Mouse (Mus musculus): ENCODE measurements around the gene Olfr749.

DNA sequence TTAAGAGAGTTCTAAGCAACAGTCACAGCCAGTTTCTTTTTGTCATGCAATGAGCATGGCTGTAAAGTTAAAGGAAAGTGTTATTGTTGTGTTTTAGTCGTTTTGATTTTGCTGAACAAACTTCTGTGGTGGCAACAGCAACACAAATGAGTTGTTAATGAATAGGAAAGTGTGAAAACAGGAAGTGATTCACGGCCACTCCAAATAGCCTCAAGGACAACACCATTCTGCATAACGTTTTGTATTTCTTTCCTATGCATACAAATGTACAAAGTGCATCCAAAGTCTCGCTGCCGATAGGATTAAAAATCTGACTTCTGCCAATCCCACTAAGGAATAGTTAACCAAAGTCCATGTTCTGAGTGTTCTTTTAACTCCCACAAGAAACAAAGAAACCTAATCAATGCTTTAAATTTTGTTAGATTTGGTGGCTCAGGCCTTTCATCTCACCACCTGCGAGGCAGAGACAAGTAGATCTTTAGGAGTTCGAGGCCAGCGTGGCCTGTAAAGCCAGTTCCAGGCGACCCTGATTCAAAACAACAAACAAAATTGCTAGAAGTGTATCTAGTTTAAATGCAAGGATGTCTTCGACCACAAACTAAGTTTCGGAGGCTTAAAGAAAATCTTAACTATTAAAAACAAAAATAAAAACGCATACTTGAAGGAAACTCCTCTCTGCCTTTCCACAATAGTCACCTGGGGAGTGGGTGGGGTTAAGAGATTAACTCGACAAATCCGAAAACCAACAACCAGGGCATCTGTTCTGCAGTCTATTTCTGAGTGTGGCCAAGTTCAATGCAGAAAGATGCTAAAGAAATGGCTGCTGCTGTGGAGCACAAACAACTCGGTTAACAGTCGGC, 39.7 kb upstream of the Olfr749 start:
- TF ChIP-seq POLR2A (IDR thresholded peaks at IDR 0.05; ENCODE audit: control insufficient read depth, extremely low read depth, insufficient read depth, low read length, poor library complexity) (no peak), CTCF (IDR thresholded peaks at IDR 0.05; ENCODE audit: borderline replicate concordance, control insufficient read depth, extremely low read depth, insufficient read depth, low read length, poor library complexity) (no peak)

All from thymus, adult 2 months (tissue).